Mouse (Mus musculus): Measurements from ENCODE around the gene Efemp1. TPM values are rescaled to one million over a fixed set of nuclear protein-coding genes. Genes with fewer than 3 reads are reported as not detected.

Gene Efemp1
- not detected in 2 replicates for polyA plus RNA-seq (2012)

- Histone ChIP-seq H3K4me3 (replicated peaks) (peak within 1 kb of the TSS; percentile 5), H3K27me3 (ENCODE audit: control insufficient read depth) (peaks cover 14% of the 10 kb centered on the region), H3K4me1 (ENCODE audit: control insufficient read depth) (no peaks in the 10 kb centered on the region), H3K36me3 (ENCODE audit: control insufficient read depth) (no peaks in the 10 kb centered on the region), H3K9me3 (ENCODE audit: control insufficient read depth, low read length) (no peaks in the 10 kb centered on the region)
- TF ChIP-seq TAL1 (IDR thresholded peaks at IDR 0.05; ENCODE audit: low read length): no peak
- no peak for TF ChIP-seq GATA1 (IDR thresholded peaks at IDR 0.05; ENCODE audit: low read length)
Observed at GRCm38 (mm10) chr11:28853102-28853800, at the start of gene Efemp1. Gene Efemp1 (plus strand): TSS chr11:28853204.

- H3K4me1 ChIP-seq (ENCODE audit: control insufficient read depth): no peaks in the 10 kb centered on the region
- H3K9me3 ChIP-seq (ENCODE audit: control insufficient read depth, low read length): no peaks in the 10 kb centered on the region
- TF ChIP-seq TAL1 (IDR thresholded peaks at IDR 0.05; ENCODE audit: low read length) (no peak), GATA1 (IDR thresholded peaks at IDR 0.05; ENCODE audit: low read length) (no peak)
- H3K27me3 ChIP-seq (ENCODE audit: control insufficient read depth): no peaks in the 10 kb centered on the region
- H3K4me3 ChIP-seq (replicated peaks): no peak overlapping the region
- H3K36me3 ChIP-seq (ENCODE audit: control insufficient read depth): no peaks in the 10 kb centered on the region
Observed at GRCm38 (mm10) chr11:28808685-28809084, 44.3 kb upstream of the Efemp1 start.

DNA sequence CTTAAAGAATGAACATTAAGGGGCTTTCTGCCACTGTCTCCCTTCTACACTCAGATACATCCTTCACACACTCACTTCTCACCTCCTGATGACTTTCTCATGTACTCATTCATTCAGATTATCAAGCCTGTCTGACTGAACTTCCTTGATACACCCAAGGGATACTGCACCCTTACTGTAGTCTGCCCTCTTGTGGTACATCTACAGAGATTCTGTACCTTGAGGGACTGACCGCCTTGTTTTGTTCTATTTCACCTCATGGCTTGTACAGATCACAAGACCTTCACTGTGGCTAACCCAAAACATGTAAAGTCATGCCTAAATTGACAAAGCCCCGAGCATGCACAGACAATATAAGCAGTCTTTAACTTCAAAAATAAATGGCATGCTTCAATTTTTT is 41.1 kb upstream of the Efemp1 start:
- H3K9me3 ChIP-seq (ENCODE audit: control insufficient read depth, low read length): no peaks in the 10 kb centered on the region
- H3K4me1 ChIP-seq (ENCODE audit: control insufficient read depth): no peaks in the 10 kb centered on the region
- no peaks in the 10 kb centered on the region for H3K27me3 ChIP-seq (ENCODE audit: control insufficient read depth)
- H3K4me3 ChIP-seq (replicated peaks): no peak overlapping the region
- TF ChIP-seq GATA1 (IDR thresholded peaks at IDR 0.05; ENCODE audit: low read length) (no peak), TAL1 (IDR thresholded peaks at IDR 0.05; ENCODE audit: low read length) (no peak)
- no peaks in the 10 kb centered on the region for H3K36me3 ChIP-seq (ENCODE audit: control insufficient read depth)

GRCm38 (mm10) chr11:28812564-28812963 is 40.4 kb upstream of the Efemp1 start:
- H3K4me1 ChIP-seq (ENCODE audit: control insufficient read depth): no peaks in the 10 kb centered on the region
- no peaks in the 10 kb centered on the region for H3K9me3 ChIP-seq (ENCODE audit: control insufficient read depth, low read length)
- TF ChIP-seq GATA1 (IDR thresholded peaks at IDR 0.05; ENCODE audit: low read length) (no peak), TAL1 (IDR thresholded peaks at IDR 0.05; ENCODE audit: low read length) (no peak)
- no peaks in the 10 kb centered on the region for H3K27me3 ChIP-seq (ENCODE audit: control insufficient read depth)
- H3K36me3 ChIP-seq (ENCODE audit: control insufficient read depth): no peaks in the 10 kb centered on the region
- no peak overlapping the region for H3K4me3 ChIP-seq (replicated peaks)

DNA sequence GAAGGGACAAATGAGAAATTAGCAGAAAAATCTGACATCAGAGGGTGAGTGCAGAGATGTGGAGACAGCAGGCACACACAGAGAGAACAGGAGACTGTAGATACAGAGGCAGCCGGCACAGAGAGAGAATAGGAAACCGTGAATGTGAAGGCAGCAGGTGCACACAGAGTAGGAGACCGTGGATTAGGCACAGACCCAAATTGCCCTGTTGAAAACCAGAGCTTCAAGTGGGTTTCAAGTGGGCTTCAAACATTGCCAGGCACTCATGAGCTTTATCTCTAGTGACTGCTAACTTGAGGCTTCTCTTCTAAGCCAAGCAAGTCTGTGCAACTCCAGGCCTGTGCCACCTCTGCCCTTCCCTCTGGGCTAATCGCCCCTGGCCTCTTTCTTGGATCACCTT is 35.6 kb upstream of the Efemp1 start:
- Histone ChIP-seq H3K9me3 (ENCODE audit: control insufficient read depth, low read length) (no peaks in the 10 kb centered on the region), H3K36me3 (ENCODE audit: control insufficient read depth) (no peaks in the 10 kb centered on the region), H3K4me1 (ENCODE audit: control insufficient read depth) (no peaks in the 10 kb centered on the region), H3K4me3 (replicated peaks) (no peak overlapping the region), H3K27me3 (ENCODE audit: control insufficient read depth) (no peaks in the 10 kb centered on the region)
- no peak for TF ChIP-seq GATA1 (IDR thresholded peaks at IDR 0.05; ENCODE audit: low read length)
- TF ChIP-seq TAL1 (IDR thresholded peaks at IDR 0.05; ENCODE audit: low read length): no peak

- TF ChIP-seq TAL1 (IDR thresholded peaks at IDR 0.05; ENCODE audit: low read length) (no peak), GATA1 (IDR thresholded peaks at IDR 0.05; ENCODE audit: low read length) (no peak)
Observed at GRCm38 (mm10) chr11:28826950-28827349, 26.1 kb upstream of the Efemp1 start.

DNA sequence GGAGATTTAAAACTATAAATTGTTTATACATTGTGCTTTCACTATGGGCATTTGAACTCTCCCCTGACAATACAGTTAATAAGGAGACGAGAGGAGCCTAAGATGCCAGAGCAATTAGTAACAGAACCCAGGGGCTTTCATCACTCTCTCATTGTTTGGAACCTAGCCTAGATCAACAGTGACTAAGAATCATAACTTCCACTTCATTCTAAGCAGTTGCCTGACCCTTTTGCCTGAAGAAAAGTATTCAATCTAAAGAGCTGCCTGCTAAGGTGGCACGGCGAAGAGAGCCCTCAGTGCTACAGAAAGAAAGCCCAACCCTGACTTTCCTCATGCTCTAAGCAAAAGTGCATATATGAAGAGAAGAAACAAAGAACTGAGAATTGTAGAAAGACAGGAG is 19.2 kb upstream of the Efemp1 start:
- Histone ChIP-seq H3K4me3 (replicated peaks) (no peak overlapping the region), H3K27me3 (ENCODE audit: control insufficient read depth) (no peaks in the 10 kb centered on the region), H3K4me1 (ENCODE audit: control insufficient read depth) (no peaks in the 10 kb centered on the region), H3K9me3 (ENCODE audit: control insufficient read depth, low read length) (no peaks in the 10 kb centered on the region), H3K36me3 (ENCODE audit: control insufficient read depth) (no peaks in the 10 kb centered on the region)
- TF ChIP-seq GATA1 (IDR thresholded peaks at IDR 0.05; ENCODE audit: low read length) (no peak), TAL1 (IDR thresholded peaks at IDR 0.05; ENCODE audit: low read length) (no peak)

More at GRCm38 (mm10) chr11:28826950-28827349, 26.1 kb upstream of the Efemp1 start:
- no peak overlapping the region for H3K4me3 ChIP-seq (replicated peaks)
- H3K36me3 ChIP-seq (ENCODE audit: control insufficient read depth): no peaks in the 10 kb centered on the region
- no peaks in the 10 kb centered on the region for H3K4me1 ChIP-seq (ENCODE audit: control insufficient read depth)
- H3K27me3 ChIP-seq (ENCODE audit: control insufficient read depth): no peaks in the 10 kb centered on the region
- no peaks in the 10 kb centered on the region for H3K9me3 ChIP-seq (ENCODE audit: control insufficient read depth, low read length)

GRCm38 (mm10) chr11:28835141-28835540 is 17.9 kb upstream of the Efemp1 start:
- H3K4me1 ChIP-seq (ENCODE audit: control insufficient read depth): no peaks in the 10 kb centered on the region
- no peaks in the 10 kb centered on the region for H3K9me3 ChIP-seq (ENCODE audit: control insufficient read depth, low read length)
- H3K4me3 ChIP-seq (replicated peaks): no peak overlapping the region
- H3K27me3 ChIP-seq (ENCODE audit: control insufficient read depth): no peaks in the 10 kb centered on the region
- TF ChIP-seq GATA1 (IDR thresholded peaks at IDR 0.05; ENCODE audit: low read length) (no peak), TAL1 (IDR thresholded peaks at IDR 0.05; ENCODE audit: low read length) (no peak)
- no peaks in the 10 kb centered on the region for H3K36me3 ChIP-seq (ENCODE audit: control insufficient read depth)

DNA sequence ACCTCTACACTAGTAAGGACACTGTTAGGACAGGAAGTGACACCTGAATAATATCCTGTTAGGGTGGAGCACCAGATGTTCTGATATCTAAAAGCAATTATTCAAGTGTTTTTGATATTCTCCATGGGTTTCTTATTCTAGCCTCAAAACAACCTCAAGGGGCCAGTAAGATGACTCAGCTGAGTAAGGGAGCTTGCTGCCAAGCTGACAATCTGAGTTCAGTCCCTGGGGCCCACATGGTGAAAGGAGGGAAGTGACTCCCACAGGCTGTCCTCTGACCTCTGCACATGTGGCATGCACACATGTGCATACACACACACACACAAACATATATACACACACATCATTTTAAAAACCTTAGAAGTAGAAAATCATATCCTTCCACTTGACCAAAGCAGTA is 3.2 kb upstream of the Efemp1 start:
- H3K4me1 ChIP-seq (ENCODE audit: control insufficient read depth): no peaks in the 10 kb centered on the region
- no peaks in the 10 kb centered on the region for H3K9me3 ChIP-seq (ENCODE audit: control insufficient read depth, low read length)
- no peak overlapping the region for H3K4me3 ChIP-seq (replicated peaks)
- peaks cover 14% of the 10 kb centered on the region for H3K27me3 ChIP-seq (ENCODE audit: control insufficient read depth)
- no peak for TF ChIP-seq TAL1 (IDR thresholded peaks at IDR 0.05; ENCODE audit: low read length)
- no peak for TF ChIP-seq GATA1 (IDR thresholded peaks at IDR 0.05; ENCODE audit: low read length)
- no peaks in the 10 kb centered on the region for H3K36me3 ChIP-seq (ENCODE audit: control insufficient read depth)

DNA sequence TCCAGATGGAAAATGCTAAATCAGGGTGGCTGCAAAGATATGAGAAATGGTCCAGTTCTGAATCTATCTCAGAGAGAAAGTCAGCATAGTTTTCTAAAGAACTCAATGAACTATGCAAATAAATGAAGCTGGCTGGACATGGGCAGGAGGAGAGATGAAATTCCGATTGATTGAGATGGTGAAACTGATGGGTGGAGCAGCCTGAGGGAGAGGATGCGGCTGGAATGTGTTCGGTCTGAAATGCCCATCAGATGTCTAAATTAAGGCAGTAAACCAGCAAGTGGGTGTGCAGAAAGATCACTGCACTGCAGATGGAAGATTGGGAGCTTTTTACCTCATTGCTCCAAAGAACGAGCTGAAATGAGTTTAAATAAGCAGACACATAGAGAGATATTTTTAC is 1.4 kb upstream of the Efemp1 start:
- Histone ChIP-seq H3K4me1 (ENCODE audit: control insufficient read depth) (no peaks in the 10 kb centered on the region), H3K9me3 (ENCODE audit: control insufficient read depth, low read length) (no peaks in the 10 kb centered on the region), H3K36me3 (ENCODE audit: control insufficient read depth) (no peaks in the 10 kb centered on the region), H3K4me3 (replicated peaks) (no peak overlapping the region), H3K27me3 (ENCODE audit: control insufficient read depth) (peaks cover 14% of the 10 kb centered on the region)
- TF ChIP-seq TAL1 (IDR thresholded peaks at IDR 0.05; ENCODE audit: low read length): no peak
- no peak for TF ChIP-seq GATA1 (IDR thresholded peaks at IDR 0.05; ENCODE audit: low read length)

Measured in erythroblast, embryonic 14.5 days (primary cell).